Mouse (Mus musculus): Measurements from ENCODE around the gene Zfp536.

GRCm38 (mm10) chr7:37617880-37618279 is 155.6 kb downstream of the Zfp536 start:
- TF ChIP-seq EP300 (IDR thresholded peaks at IDR 0.05) (no peak), CTCF (IDR thresholded peaks at IDR 0.05) (no peak)

All from lung, postnatal 0 days (tissue).